Mouse (Mus musculus) neural tube, postnatal 0 days (tissue): ENCODE results near the gene Gsk3b. TPM values are rescaled to one million over a fixed set of nuclear protein-coding genes. Genes with fewer than 3 reads are reported as not detected.

ENCODE experiments used
- polyA plus RNA-seq: library from polyadenylated mRNA; unstranded; fragments of >200 nt; fragmentation: Nextera tagmentation; extraction: Ambion mirVana; gene quantifications from 2 replicates; pipeline ENCODE4 v1.2.1, GENCODE M21; 2015

The Gsk3b gene
- 142 and 146 TPM in 2 replicates for polyA plus RNA-seq

GRCm38 (mm10) chr16:38088629-38089446 lies at the start of gene Gsk3b:
Gene Gsk3b (plus strand): TSS chr16:38089001.

GRCm38 (mm10) chr16:38294685-38295348 lies 206.0 kb downstream of the Gsk3b start, which contains the start of gene Nr1i2:
Gene Nr1i2 (minus strand): TSS chr16:38294824.

Other genes starting within 250 kb of the Gsk3b start
- 0.32 TPM in 1 of 2 replicates, not detected in the other for gene Gm36028, start 227.9 kb upstream of the Gsk3b start, polyA plus RNA-seq
- 45.2 and 46.0 TPM in 2 replicates for gene Lrrc58, start 220.6 kb upstream of the Gsk3b start, polyA plus RNA-seq
- gene Gpr156, start 172.5 kb upstream of the Gsk3b start, polyA plus RNA-seq = 2.4 and 2.6 TPM in 2 replicates
- not detected in 2 replicates for gene Nr1i2, start 205.8 kb downstream of the Gsk3b start, polyA plus RNA-seq